Mouse (Mus musculus) T-cell, adult 2 months (primary cell): Measurements from ENCODE around the gene Mgat4e.

Experiments
- DNase-seq: peaks from one replicate; pipeline ENCODE4 v3.0.0; 2022; ENCODE audit warnings: low spot score

Gene Mgat4e

DNA sequence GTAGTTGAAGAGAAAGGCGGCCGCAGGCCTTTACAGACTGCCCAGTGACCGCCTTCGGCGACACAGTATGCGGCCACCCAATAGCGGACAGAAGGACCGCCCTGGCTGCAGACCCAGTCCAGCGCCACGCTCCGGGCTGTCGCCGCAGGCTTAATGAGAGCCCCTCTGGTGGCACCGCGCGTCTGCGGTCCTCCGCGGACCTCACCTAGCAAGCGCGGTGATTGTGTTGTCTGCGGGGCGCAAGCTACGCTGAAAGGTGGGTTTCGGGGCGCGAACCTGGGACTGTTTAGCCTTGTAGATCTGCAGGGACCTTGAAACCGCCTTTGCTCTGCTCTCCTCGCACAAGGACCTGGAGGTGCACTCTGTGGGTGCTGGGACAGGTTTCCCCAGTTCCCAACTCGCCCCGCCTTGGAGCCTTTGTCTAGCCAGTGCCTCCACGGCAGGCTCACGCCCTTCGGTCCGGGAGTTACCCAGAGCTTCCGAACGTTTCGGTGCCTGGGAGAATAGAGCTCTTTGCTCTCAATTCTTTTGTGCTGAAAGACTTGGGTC is 36.1 kb downstream of the Mgat4e start:
- peak; percentile 6 for DNase-seq

DNA sequence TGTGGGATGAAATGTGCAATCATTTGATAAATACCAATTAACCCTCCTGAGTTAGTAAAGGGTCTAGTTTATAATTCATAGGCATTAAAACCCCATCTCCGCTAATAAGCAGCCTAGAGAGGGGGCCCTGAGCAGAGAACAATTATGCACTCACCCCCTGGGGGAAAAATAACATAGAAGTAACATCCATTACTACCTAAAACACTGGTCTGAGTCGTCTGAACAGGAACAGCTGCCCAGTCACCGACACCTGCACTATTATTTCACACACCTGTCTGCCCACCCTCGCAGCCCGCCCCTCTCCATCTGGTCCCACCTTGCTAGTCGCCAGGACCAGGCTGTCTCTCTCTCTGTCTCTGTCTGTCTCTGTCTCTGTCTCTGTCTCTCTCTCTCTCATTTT is 36.9 kb downstream of the Mgat4e start:
- no peak for DNase-seq

DNA sequence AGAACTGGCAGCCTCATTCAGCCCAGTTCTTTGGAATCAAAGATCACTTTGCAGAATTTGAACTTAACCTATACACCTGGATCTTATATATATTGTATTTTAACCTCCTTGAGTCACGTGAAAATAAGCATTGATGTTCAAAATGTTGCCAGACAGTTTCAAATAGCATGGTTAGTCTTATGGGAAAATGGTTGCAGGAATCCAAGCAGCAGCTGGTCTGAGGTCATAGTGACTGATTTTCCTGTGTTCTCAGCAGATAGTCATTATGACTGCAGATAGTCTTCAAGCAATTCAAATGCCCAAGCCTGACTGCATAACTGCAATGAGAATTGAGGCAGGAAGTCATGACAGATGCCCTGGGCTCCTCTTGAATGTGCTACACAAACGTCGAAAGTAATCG is 37.3 kb downstream of the Mgat4e start:
- no peak for DNase-seq

DNA sequence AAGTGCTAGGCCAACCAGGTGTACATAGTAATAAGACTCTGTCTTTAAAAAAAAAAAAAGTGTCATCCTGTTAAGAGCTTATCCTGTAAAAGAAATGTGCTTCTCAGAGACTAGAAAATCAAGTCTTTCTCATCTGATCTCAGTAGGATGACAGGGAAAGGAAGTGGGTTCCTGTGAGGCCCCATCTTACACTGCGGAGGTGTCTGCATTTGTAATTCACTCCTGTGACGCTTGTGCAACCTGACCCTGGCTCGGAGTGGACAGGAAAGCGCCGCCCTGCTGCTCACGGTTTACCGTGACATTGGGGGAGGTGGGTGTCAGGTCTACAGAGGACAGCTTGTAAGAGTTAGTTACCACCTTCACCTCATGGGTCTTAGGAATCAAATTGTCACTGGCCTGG is 39.5 kb downstream of the Mgat4e start:
- DNase-seq = peak; percentile 65

DNA sequence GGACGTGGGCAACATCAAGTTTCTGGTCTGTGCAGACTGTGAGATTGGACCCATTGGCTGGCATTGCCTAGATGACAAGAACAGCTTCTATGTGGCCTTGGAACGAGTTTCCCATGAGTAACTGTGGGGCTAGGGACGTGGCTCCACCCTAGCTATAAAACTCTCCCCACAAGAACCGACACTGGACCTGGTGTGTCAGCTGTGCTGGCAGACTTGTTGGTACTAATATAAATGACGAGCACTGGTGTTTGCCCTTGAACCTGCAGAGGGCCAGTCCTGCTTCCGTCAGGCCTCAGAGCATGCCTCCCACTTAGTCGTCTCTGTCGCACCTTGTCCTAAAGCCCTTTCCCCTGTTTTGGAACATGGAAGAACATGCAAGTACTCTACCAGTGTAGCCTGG is 43.3 kb downstream of the Mgat4e start:
- no peak for DNase-seq

DNA sequence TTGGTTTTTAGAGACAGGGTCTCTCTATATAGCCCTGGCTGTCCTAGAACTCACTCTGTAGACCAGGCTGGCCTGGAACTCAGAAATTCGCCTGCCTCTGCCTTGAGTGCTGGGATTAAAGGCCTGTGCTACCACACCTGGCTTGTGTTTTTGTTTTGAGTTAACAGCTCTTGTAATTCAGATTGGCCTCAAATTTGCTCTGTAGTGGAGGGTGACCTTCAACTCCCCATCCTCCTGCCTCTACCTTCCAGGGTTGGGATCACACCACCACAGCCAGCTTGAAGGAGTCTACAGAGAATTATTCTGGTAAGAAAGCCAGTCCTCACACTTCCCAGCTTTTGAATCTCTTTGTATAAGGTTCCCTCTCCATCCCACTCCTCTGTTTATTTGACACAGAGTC is 48.6 kb downstream of the Mgat4e start:
- DNase-seq = no peak

DNA sequence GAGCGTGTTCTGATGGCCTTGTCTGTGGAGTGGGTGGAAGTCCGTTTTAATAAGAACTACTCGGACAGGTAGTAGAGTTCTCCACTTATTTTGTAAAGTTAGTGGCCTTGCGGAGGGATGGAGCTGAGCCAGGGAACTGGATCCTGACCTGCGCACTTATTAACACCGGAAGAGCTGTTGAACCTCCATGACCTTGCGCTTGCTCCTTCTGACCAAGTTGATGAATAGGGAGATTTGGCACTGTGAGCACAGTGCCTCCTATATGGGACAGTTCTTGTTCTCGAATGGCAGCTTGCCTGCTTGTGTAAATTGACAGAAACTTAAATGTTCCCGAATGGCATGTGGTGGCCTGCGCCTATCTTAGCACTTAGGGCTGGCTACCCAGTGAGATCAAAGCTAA is 53.5 kb downstream of the Mgat4e start:
- no peak for DNase-seq

DNA sequence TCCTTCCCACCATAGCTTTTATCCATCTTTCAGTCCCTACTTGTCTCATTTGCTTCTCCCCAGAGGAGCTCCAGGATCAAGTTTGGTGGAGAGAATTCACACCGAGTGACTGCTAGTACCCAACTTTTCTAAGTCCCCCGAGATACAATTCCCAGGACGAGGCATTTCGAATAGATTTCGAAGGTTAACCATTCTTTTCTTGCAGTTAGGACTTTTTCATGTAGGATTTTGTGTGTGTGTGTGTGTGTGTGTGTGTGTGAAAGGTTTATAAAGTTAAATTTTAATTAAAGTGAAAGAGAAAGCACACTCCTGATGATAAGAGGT is 54.3 kb downstream of the Mgat4e start:
- DNase-seq = no peak

DNA sequence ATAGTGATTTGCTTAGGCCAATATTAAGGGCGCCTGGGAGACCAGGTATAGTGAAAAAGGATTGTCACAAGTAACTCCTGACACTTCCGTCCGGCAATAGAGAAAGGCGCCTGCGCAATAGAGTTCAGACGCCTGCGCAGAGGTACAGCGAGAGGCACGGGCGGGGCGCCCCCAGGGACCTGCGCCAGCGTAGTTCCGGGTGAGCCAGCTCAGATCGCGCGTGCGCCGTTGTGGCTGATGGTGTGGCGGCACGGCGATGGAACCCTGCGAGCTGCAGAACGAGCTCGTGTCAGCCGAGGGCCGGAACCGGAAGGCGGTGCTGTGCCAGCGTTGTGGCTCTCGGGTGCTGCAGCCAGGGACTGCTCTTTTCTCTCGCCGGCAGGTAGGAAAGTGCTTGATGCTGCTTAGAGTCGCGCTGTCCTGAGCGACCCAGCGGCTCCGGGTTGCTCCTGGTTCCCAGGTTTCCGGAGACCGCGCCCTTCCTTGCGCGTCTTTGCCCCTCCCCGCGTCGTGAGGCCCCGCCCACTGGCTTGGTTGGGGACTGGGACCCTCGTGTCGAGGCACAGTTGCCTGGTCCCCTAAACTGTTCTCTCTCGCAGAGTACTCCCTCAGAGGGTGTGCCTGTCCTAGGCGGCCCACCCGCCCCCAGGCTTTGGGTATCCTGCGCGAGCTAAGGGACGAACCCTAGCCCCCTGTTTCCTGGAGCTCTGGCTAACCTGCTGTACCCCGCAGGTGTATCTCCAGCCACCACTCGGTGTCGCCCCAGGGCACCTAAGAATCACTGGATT is 54.9 kb downstream of the Mgat4e start, which contains the start of gene Rabif:
Gene Rabif, plus strand, starts transcription at position 221 of the 788 bp plus-strand sequence.
- DNase-seq = peak; percentile 100

DNA sequence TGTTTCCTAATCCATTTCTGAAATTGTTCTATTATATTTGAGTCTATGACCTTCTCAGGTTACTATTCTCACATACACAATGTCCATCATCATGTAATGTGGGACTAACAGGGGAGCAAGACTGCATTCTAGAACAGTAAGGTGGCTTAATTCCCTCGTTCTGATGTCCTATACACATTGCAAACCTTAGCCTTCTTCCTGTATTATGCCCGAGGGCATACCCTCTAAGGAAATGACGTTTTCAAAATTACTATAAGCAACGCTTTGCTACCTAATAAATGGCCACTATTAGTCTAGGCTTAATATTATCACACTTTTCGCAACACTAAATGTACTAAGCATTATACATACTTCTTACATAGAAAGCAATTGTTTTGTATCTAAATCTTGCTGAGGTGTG is 55.5 kb downstream of the Mgat4e start:
- DNase-seq = no peak

DNA sequence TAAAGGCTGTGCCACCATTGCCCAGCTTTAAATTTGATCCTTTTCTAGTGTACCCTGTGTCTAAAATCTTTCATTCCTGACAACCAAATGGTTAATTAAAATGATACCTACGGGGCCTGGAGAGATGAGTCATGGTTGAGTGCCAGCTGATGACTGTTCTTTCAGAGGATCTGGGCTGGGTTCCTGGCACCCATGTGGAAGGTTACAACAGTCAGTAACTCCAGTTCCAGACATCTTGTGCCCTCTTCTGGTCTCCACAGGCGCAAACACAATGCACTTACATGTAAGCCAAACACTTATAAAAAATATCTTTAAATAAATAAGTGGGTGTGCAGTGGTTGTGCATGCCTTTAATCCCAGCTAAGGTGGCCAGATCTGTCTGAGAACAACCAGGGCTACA is 56.0 kb downstream of the Mgat4e start:
- DNase-seq = peak; percentile 5

DNA sequence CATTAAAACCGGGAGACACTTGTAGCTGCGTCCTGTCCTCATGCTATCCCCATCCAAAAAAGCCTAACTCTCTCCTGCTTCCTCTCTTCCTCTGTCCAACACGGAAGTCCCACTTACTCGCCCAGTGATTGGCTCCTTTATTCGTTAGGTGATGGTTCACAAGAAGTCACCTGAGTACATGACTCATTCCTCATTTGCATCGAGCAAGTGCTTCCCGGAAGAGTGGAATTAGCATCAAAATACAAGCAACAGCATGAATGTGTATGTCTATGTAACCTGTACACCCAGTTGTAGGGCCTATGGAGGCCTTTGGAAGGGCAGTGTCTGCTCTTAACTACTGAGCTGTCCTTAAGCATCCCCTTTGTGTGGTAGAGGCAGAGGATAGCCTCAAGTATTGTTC is 57.2 kb downstream of the Mgat4e start:
- no peak for DNase-seq
